Mouse (Mus musculus) CH12.LX (cell line): ENCODE measurements around the gene 1700021F05Rik. TPM values are rescaled to one million over a fixed set of nuclear protein-coding genes. Genes with fewer than 3 reads are reported as not detected.

Experiments used
- DNase-seq: peaks from one replicate; pipeline ENCODE4 v3.0.0-alpha.2; 2013; ENCODE audit errors: extremely low read depth
- H3K27ac ChIP-seq: 2 replicates; pipeline ENCODE4 v1.5.1; 2012; ENCODE audit warnings: low read depth, mild to moderate bottlenecking, control low read depth, moderate library complexity; ENCODE audit not compliant: insufficient read depth
- H3K27me3 ChIP-seq: replicated peaks from 2 replicates; pipeline ENCODE3; 2012; ENCODE audit warnings: inconsistent platforms
- H3K36me3 ChIP-seq, 2 experiments: replicated peaks in 1 of 2; 2 replicates each; pipeline versions ENCODE3 to v1.6.1; 2012; ENCODE audit warnings: inconsistent platforms in 1 of 2, low read length in 1 of 2, mild to moderate bottlenecking in 1 of 2, mixed read lengths in 1 of 2, moderate library complexity in 1 of 2; ENCODE audit not compliant: control insufficient read depth in 1 of 2, insufficient read depth in 1 of 2
- H3K4me1 ChIP-seq, 2 experiments: 2 replicates each; pipeline ENCODE4 v1.6.1; 2012; ENCODE audit warnings: inconsistent platforms in 1 of 2, moderate library complexity in 1 of 2; ENCODE audit not compliant: insufficient read depth in 2 of 2, control insufficient read depth in 1 of 2
- H3K4me2 ChIP-seq: 2 replicates; pipeline ENCODE4 v1.6.1; 2012; ENCODE audit warnings: low read depth, mild to moderate bottlenecking, control low read depth; ENCODE audit not compliant: poor library complexity, insufficient read depth, severe bottlenecking
- H3K4me3 ChIP-seq, 3 experiments: fragments of 150-350 bp in 1 of 3; sonication (generic) in 1 of 3; replicated peaks in 1 of 3; 2 replicates each; pipeline versions ENCODE3 to v1.5.1; 2011 to 2012; ENCODE audit warnings: low read depth in 2 of 3, low read length in 2 of 3, mild to moderate bottlenecking in 2 of 3, moderate library complexity in 2 of 3, control low read depth in 1 of 3, improper control_type of control experiment in 1 of 3, inconsistent platforms in 1 of 3, mixed read lengths in 1 of 3; ENCODE audit not compliant: poor library complexity in 1 of 3
- H3K79me2 ChIP-seq: replicated peaks from 2 replicates; pipeline ENCODE4 v1.6.1; 2012; ENCODE audit warnings: mild to moderate bottlenecking, moderate library complexity; ENCODE audit not compliant: control insufficient read depth, poor library complexity, insufficient read depth, severe bottlenecking; ENCODE audit errors: extremely low read depth
- H3K9ac ChIP-seq: 2 replicates; pipeline ENCODE4 v1.6.1; 2012; ENCODE audit warnings: low read depth, mild to moderate bottlenecking, control low read depth, moderate library complexity; ENCODE audit not compliant: insufficient read depth
- H3K9me3 ChIP-seq: replicated peaks from 2 replicates; pipeline ENCODE3; 2012; ENCODE audit warnings: low read length, inconsistent platforms, mixed read lengths
- BHLHE40 ChIP-seq: IDR thresholded peaks from 2 replicates; pipeline ENCODE4 v1.6.1; 2011; ENCODE audit warnings: mild to moderate bottlenecking, low read depth, low read length, improper control_type of control experiment
- CHD1 ChIP-seq: IDR thresholded peaks from 2 replicates; pipeline ENCODE4 v1.6.1; 2012; ENCODE audit warnings: low read depth, low read length, improper control_type of control experiment, inconsistent platforms
- CHD2 ChIP-seq: IDR thresholded peaks from 2 replicates; pipeline ENCODE4 v1.6.1; 2011; ENCODE audit warnings: low read length, improper control_type of control experiment
- GABPA ChIP-seq: IDR thresholded peaks from 2 replicates; pipeline ENCODE4 v1.6.1; 2012; ENCODE audit warnings: low read depth, low read length, improper control_type of control experiment, inconsistent platforms; ENCODE audit not compliant: insufficient replicate concordance
- IRF4 ChIP-seq: IDR thresholded peaks from 2 replicates; pipeline ENCODE4 v1.6.1; 2014; ENCODE audit warnings: low read depth, mild to moderate bottlenecking, inconsistent platforms, low read length, improper control_type of control experiment
- KAT2A ChIP-seq: IDR thresholded peaks from 2 replicates; pipeline ENCODE4 v1.6.1; 2012; ENCODE audit warnings: low read length, improper control_type of control experiment, inconsistent platforms; ENCODE audit not compliant: insufficient replicate concordance
- MAFK ChIP-seq: IDR thresholded peaks from 2 replicates; pipeline ENCODE4 v1.6.1; 2011; ENCODE audit warnings: low read length, improper control_type of control experiment; ENCODE audit not compliant: insufficient replicate concordance
- MAX ChIP-seq: IDR thresholded peaks from 2 replicates; pipeline ENCODE4 v1.6.1; 2011; ENCODE audit warnings: low read length, improper control_type of control experiment
- MXI1 ChIP-seq: IDR thresholded peaks from 2 replicates; pipeline ENCODE4 v1.6.1; 2011; ENCODE audit warnings: mild to moderate bottlenecking, low read depth, low read length, improper control_type of control experiment
- NRF1 ChIP-seq: IDR thresholded peaks from 2 replicates; pipeline ENCODE4 v1.6.1; 2014; ENCODE audit warnings: low read depth, mild to moderate bottlenecking, inconsistent platforms, low read length, improper control_type of control experiment, moderate library complexity
- POLR2AphosphoS2 ChIP-seq: IDR thresholded peaks from 2 replicates; pipeline ENCODE4 v1.6.1; 2011; ENCODE audit warnings: low read depth, low read length, improper control_type of control experiment
- RAD21 ChIP-seq: IDR thresholded peaks from 2 replicates; pipeline ENCODE4 v1.6.1; 2011; ENCODE audit warnings: low read depth, mild to moderate bottlenecking, low read length, improper control_type of control experiment, moderate library complexity
- RCOR1 ChIP-seq: conservative IDR thresholded peaks from 2 replicates; pipeline ENCODE4 v1.6.1; 2012; ENCODE audit warnings: low read depth, mild to moderate bottlenecking, inconsistent platforms, low read length, improper control_type of control experiment
- TCF12 ChIP-seq: IDR thresholded peaks from 2 replicates; pipeline ENCODE4 v1.6.1; 2014; ENCODE audit warnings: low read depth, mild to moderate bottlenecking, inconsistent platforms, low read length, improper control_type of control experiment
- UBTF ChIP-seq: IDR thresholded peaks from 2 replicates; pipeline ENCODE4 v1.6.1; 2012; ENCODE audit warnings: low read depth, mild to moderate bottlenecking, inconsistent platforms, low read length, improper control_type of control experiment, moderate library complexity
- USF2 ChIP-seq: conservative IDR thresholded peaks from 2 replicates; pipeline ENCODE4 v1.6.1; 2011; ENCODE audit warnings: low read depth, low read length, improper control_type of control experiment
- dilution Hi-C: fragments of 300-500 bp; cut with MboI; formaldehyde crosslinking; loops from 2 replicates; pipeline ENCODE4 v1.14.3; 2020; ENCODE audit warnings: low sequenced_read_pairs; ENCODE audit not compliant: extremely low pct_unique_long_range_greater_than_20kb, extremely low pct_ligation_motif_present
- in situ Hi-C: fragments of 300-500 bp; cut with MboI; formaldehyde crosslinking; loops from 3 replicates; pipeline ENCODE4 v1.14.3; 2019; ENCODE audit warnings: low sequenced_read_pairs, low pct_ligation_motif_present, low pct_unique_long_range_greater_than_20kb, mixed read lengths
- polyA plus RNA-seq: library from polyadenylated mRNA; unstranded; fragments of >175 nt; gene quantifications from 2 replicates; pipeline ENCODE4 v1.2.1, GENCODE M21; 2012; ENCODE audit warnings: low read depth; ENCODE audit not compliant: insufficient read length
- total RNA-seq, 2 experiments: library from RNA; depleted of rRNA; stranded (reverse); fragments of 300-350 nt in 1 of 2; fragments of >200 nt in 1 of 2; gene quantifications; 2 replicates each; pipeline ENCODE4 v1.2.3; 2012 to 2014

1700021F05Rik gene
- total and polyA plus RNA-seq, 3 experiments = 33.0 to 70.3 (median 53.0) TPM

- TF ChIP-seq TCF12 (0 out of 2 replicates have a peak, but pooled peaks have one; percentile 13), RCOR1 (no peak), UBTF (peak; percentile 98), CHD1 (no peak; the same call in 1 of the 2 replicates), USF2 (no peak), NRF1 (no peak), IRF4 (peak; percentile 21; the same call in 1 of the 2 replicates), GABPA (no peak), CHD2 (no peak), RAD21 (peak; percentile 22), MAFK (no peak)
Observed at GRCm38 (mm10) chr10:43479436-43480157, 61.2 kb downstream of the 1700021F05Rik start (continued).

GRCm38 (mm10) chr10:43478751-43479435 is 61.9 kb downstream of the 1700021F05Rik start, which contains the start of gene Bend3:
Bend3 (plus strand) TSS chr10:43478831.
- H3K79me2 ChIP-seq = peaks cover 32% of the 10 kb centered on the region; the same call in 1 of the 2 replicates
- H3K4me1 ChIP-seq = peaks cover 9 to 51% of the 10 kb centered on the region in 2 experiments
- DNase-seq = no peak
- no peak for TF ChIP-seq RAD21
- TF ChIP-seq CHD2 = peak; percentile 73
- peak; percentile 27; the same call in 1 of the 2 replicates for TF ChIP-seq MXI1
- TF ChIP-seq KAT2A = no peak
- TF ChIP-seq MAX = 0 out of 2 replicates have a peak, but pooled peaks have one; percentile 6
- 0 out of 2 replicates have a peak, but pooled peaks have one; percentile 4 for TF ChIP-seq POLR2AphosphoS2
- TF ChIP-seq BHLHE40 = peak; percentile 48; the same call in 1 of the 2 replicates
- peak within 1 kb of the TSS; percentile 99 for H3K9ac ChIP-seq
- peak within 1 kb of the TSS; percentile 69 for H3K4me2 ChIP-seq
- dilution Hi-C loops = no loop called here
- H3K9me3 ChIP-seq = no peaks in the 10 kb centered on the region
- peak within 1 kb of the TSS; percentile 88 for H3K27ac ChIP-seq
- in situ Hi-C loops = no loop called here
- peak within 1 kb of the TSS; percentile 62 to 99 (median 85) for H3K4me3 ChIP-seq
- H3K27me3 ChIP-seq = no peaks in the 10 kb centered on the region
- no peaks in the 10 kb centered on the region for H3K36me3 ChIP-seq
